Mouse (Mus musculus): ENCODE data around the gene Prune2. TPM values are rescaled to one million over a fixed set of nuclear protein-coding genes. Genes with fewer than 3 reads are reported as not detected.

Prune2 gene
- 1.5 and 1.8 TPM in 2 replicates for polyA plus RNA-seq (2015; fragmentation: Nextera tagmentation; extraction: Ambion mirVana)

DNA sequence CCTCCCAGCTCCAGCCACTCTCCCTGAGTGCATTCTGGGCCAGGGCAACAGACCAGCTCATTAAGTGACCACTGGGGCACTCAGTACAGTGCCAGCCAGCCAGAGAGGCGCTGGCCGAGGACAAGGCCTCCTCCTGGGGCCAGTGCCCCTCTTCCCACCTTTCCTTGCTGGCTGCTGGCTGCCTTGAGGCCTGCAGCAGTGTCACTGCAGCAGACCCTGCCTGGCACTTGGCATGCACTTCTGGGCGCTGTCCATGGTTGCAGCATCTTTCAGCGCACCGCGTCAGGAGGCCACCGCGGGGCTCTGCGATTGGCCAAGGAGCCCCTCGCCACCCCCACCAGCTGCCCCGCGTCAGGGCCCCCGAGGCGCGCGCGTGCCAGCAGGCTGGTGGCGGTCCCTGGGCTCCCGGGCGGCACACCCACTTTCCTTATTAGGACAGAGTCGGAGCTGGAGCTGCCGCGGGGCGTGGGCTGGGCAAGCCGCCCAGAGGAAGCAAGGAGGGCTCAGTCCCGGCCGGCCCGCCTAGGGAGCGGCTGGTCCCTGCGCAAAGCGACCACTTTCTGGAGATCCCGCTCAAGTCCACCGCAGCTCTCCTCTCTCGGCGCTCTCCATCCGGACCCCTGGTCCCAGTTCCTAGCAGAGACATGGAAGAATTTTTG lies at the start of gene Prune2:
TSS of gene Prune2 (plus strand) at position 506 of the 659 bp plus-strand sequence.
- no peak within 1 kb of the TSS for H3K27ac ChIP-seq
- H3K27me3 ChIP-seq, result peaks cover 56% of the 10 kb centered on the region
- ATAC-seq (ENCODE audit: low FRiP score, low read depth), result peak; percentile 94
- under 1% methylated on average over 36 of the region's 36 CpGs for WGBS
- H3K4me3 ChIP-seq, result peak within 1 kb of the TSS; percentile 42
- no peaks in the 10 kb centered on the region for H3K36me3 ChIP-seq
- peaks cover 15% of the 10 kb centered on the region for H3K4me1 ChIP-seq
- peak within 1 kb of the TSS; percentile 50; the same call in 1 of the 2 replicates for H3K9ac ChIP-seq
- H3K9me3 ChIP-seq, result no peaks in the 10 kb centered on the region
- H3K4me2 ChIP-seq (replicated peaks), result peak within 1 kb of the TSS; percentile 82

DNA sequence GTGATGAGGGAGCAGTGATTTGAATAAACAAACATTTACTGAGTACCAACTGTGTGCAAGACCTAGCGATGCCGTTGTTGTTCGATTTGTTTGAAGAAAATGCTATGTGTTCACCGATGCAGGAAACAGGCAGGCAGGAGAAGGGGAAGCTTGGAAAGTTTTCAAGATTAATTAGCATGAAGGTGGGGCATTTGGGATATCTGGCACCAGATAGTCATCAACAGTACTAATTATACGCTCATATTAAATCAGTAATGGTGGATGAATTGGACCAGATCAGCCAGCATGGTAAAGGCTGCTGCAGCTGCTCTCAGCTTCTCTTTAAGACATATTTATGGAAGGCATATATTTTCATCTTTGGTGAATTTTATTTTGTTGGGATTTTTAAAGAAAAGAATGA lies 44.4 kb upstream of the Prune2 start:
- Histone ChIP-seq H3K27me3 (no peaks in the 10 kb centered on the region), H3K9me3 (no peaks in the 10 kb centered on the region), H3K4me2 (replicated peaks) (no peak overlapping the region), H3K4me3 (no peak overlapping the region), H3K9ac (no peak overlapping the region), H3K27ac (no peak overlapping the region), H3K36me3 (no peaks in the 10 kb centered on the region), H3K4me1 (no peaks in the 10 kb centered on the region)
- no peak for ATAC-seq (ENCODE audit: low FRiP score, low read depth)
- WGBS, result 88% methylated on average over 5 of the region's 5 CpGs

GRCm38 (mm10) chr19:16924516-16924915 lies 31.4 kb upstream of the Prune2 start:
- Histone ChIP-seq H3K36me3 (no peaks in the 10 kb centered on the region), H3K4me1 (no peaks in the 10 kb centered on the region), H3K27me3 (no peaks in the 10 kb centered on the region), H3K4me2 (replicated peaks) (no peak overlapping the region), H3K27ac (no peak overlapping the region), H3K9me3 (no peaks in the 10 kb centered on the region), H3K4me3 (no peak overlapping the region), H3K9ac (no peak overlapping the region)
- ATAC-seq (ENCODE audit: low FRiP score, low read depth), result no peak
- WGBS, result 81% methylated on average over 4 of the region's 4 CpGs

DNA sequence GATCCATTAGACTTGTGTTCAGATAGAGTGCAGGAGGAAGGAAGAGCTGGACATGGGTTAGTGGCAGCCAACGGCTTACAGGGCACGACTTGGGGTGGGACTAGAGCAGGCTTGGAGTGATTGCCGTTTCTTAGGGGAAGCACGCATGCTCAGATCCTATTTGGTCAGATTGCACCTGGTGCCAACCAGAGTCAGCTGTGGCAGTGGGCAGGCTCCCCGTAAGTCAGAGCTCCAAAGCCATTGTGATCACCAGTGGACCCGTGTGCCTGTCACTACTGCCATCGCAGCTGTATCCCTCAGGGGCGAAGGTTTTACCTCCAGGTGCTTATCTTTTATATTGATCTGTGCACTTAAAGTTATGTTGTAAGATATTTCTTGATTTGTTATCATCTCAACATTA lies 21.3 kb upstream of the Prune2 start:
- H3K4me1 ChIP-seq, result no peaks in the 10 kb centered on the region
- H3K4me3 ChIP-seq, result no peak overlapping the region
- no peak overlapping the region for H3K9ac ChIP-seq
- ATAC-seq (ENCODE audit: low FRiP score, low read depth), result no peak
- H3K36me3 ChIP-seq, result no peaks in the 10 kb centered on the region
- no peak overlapping the region for H3K4me2 ChIP-seq (replicated peaks)
- no peaks in the 10 kb centered on the region for H3K27me3 ChIP-seq
- WGBS, result 79% methylated on average over 8 of the region's 8 CpGs
- no peaks in the 10 kb centered on the region for H3K9me3 ChIP-seq
- no peak overlapping the region for H3K27ac ChIP-seq

GRCm38 (mm10) chr19:16948794-16949313 lies 7.1 kb upstream of the Prune2 start:
- WGBS, result 87% methylated on average over 2 of the region's 2 CpGs
- H3K4me1 ChIP-seq, result no peaks in the 10 kb centered on the region
- no peaks in the 10 kb centered on the region for H3K9me3 ChIP-seq

GRCm38 (mm10) chr19:16949341-16949740 lies 6.6 kb upstream of the Prune2 start:
- WGBS, result 89% methylated on average over 2 of the region's 2 CpGs
- Histone ChIP-seq H3K27me3 (peaks cover 17% of the 10 kb centered on the region), H3K27ac (no peak overlapping the region), H3K4me2 (replicated peaks) (no peak overlapping the region), H3K4me3 (no peak overlapping the region), H3K4me1 (no peaks in the 10 kb centered on the region), H3K9me3 (no peaks in the 10 kb centered on the region), H3K9ac (no peak overlapping the region), H3K36me3 (no peaks in the 10 kb centered on the region)
- no peak for ATAC-seq (ENCODE audit: low FRiP score, low read depth)

More at GRCm38 (mm10) chr19:16948794-16949313, 7.1 kb upstream of the Prune2 start:
- H3K4me3 ChIP-seq, result no peak overlapping the region
- no peak for ATAC-seq (ENCODE audit: low FRiP score, low read depth)
- H3K27me3 ChIP-seq, result peaks cover 13% of the 10 kb centered on the region
- no peaks in the 10 kb centered on the region for H3K36me3 ChIP-seq
- no peak overlapping the region for H3K4me2 ChIP-seq (replicated peaks)
- H3K27ac ChIP-seq, result no peak overlapping the region
- no peak overlapping the region for H3K9ac ChIP-seq

GRCm38 (mm10) chr19:16950051-16950450 lies 5.9 kb upstream of the Prune2 start:
- Histone ChIP-seq H3K4me3 (no peak overlapping the region), H3K4me1 (no peaks in the 10 kb centered on the region), H3K9ac (no peak overlapping the region), H3K27me3 (peaks cover 20% of the 10 kb centered on the region), H3K36me3 (no peaks in the 10 kb centered on the region), H3K9me3 (no peaks in the 10 kb centered on the region), H3K27ac (no peak overlapping the region), H3K4me2 (replicated peaks) (no peak overlapping the region)
- WGBS, result 57% methylated on average over 9 of the region's 9 CpGs
- no peak for ATAC-seq (ENCODE audit: low FRiP score, low read depth)

DNA sequence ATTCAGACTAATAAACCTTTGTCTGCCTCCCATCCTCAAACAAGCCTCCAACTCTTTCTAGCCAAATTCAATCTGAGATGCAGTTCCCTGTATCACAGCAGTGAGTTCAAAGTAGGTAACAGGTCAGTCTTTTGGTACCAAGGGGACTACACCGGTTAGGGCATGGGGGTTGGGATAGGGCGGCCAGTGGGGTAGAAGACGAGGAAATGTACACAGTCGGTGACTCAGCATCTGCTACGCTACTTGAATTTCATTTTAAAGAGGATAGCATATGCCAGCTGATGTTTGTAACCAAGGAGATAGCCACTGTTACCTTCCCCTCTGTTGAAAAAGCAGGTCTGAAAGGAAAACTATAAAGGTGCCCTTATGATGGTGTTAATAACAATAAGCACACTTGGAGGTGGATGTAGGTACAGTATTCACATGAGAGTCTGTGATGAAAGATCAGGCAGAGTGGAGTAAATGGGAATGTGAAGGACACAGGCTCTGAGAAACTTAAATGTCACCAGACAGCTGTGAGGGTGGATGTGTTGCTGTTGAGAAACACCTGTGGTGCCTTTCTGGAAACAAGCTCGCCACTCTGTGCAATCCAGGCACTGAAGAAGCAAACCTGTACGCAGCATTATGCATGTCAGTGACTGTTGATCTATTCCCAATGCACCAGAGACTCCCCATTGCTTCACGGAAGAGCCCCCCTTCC lies 5.1 kb upstream of the Prune2 start:
- Histone ChIP-seq H3K4me2 (replicated peaks) (no peak overlapping the region), H3K4me1 (peaks cover 5% of the 10 kb centered on the region), H3K9me3 (no peaks in the 10 kb centered on the region), H3K27ac (no peak overlapping the region), H3K36me3 (no peaks in the 10 kb centered on the region), H3K4me3 (no peak overlapping the region), H3K27me3 (peaks cover 26% of the 10 kb centered on the region), H3K9ac (no peak overlapping the region)
- WGBS, result 86% methylated on average over 8 of the region's 8 CpGs
- no peak for ATAC-seq (ENCODE audit: low FRiP score, low read depth)

- H3K4me2 ChIP-seq (replicated peaks), result no peak overlapping the region
Measured at GRCm38 (mm10) chr19:16954736-16955135, 1.2 kb upstream of the Prune2 start.

DNA sequence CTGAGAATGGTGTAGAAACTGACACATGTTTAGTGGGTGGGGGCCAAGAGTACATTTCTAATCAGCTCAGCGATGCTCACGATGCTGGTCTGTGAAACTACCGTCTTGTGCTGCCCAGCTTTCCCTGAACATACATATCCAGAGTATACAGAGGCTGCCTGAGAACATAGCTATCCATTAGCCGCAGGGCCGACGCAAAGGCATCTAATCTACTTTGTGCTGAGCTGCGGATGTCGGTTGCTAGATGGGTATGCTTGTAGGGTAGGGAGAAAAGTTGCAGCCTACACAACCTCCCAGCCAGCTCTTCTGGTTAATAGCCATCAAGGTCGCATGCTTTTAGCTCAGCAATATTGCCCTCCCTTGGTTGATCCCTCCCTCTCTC lies 696 bp upstream of the Prune2 start:
- Histone ChIP-seq H3K4me3 (peak overlapping the region; percentile 42; the same call in 1 of the 2 replicates), H3K36me3 (no peaks in the 10 kb centered on the region), H3K9ac (no peak overlapping the region), H3K4me1 (peaks cover 15% of the 10 kb centered on the region), H3K27me3 (peaks cover 56% of the 10 kb centered on the region), H3K9me3 (no peaks in the 10 kb centered on the region), H3K27ac (no peak overlapping the region), H3K4me2 (replicated peaks) (peak overlapping the region; percentile 82)
- no peak for ATAC-seq (ENCODE audit: low FRiP score, low read depth)
- WGBS, result 64% methylated on average over 9 of the region's 9 CpGs

More at GRCm38 (mm10) chr19:16954736-16955135, 1.2 kb upstream of the Prune2 start:
- Histone ChIP-seq H3K4me3 (no peak overlapping the region), H3K4me1 (peaks cover 15% of the 10 kb centered on the region), H3K9ac (no peak overlapping the region), H3K9me3 (no peaks in the 10 kb centered on the region), H3K27me3 (peaks cover 55% of the 10 kb centered on the region), H3K27ac (no peak overlapping the region), H3K36me3 (no peaks in the 10 kb centered on the region)
- 68% methylated on average over 6 of the region's 6 CpGs for WGBS
- no peak for ATAC-seq (ENCODE audit: low FRiP score, low read depth)

GRCm38 (mm10) chr19:16956319-16956718 lies 401 bp downstream of the Prune2 start:
- H3K27ac ChIP-seq, result no peak overlapping the region
- H3K4me2 ChIP-seq (replicated peaks), result peak overlapping the region; percentile 82
- H3K9me3 ChIP-seq, result no peaks in the 10 kb centered on the region
- H3K36me3 ChIP-seq, result no peaks in the 10 kb centered on the region
- peaks cover 15% of the 10 kb centered on the region for H3K4me1 ChIP-seq
- H3K9ac ChIP-seq, result peak overlapping the region; percentile 50; the same call in 1 of the 2 replicates
- 2% methylated on average over 7 of the region's 7 CpGs for WGBS
- peaks cover 56% of the 10 kb centered on the region for H3K27me3 ChIP-seq
- peak overlapping the region; percentile 42 for H3K4me3 ChIP-seq
- ATAC-seq (ENCODE audit: low FRiP score, low read depth), result no peak

DNA sequence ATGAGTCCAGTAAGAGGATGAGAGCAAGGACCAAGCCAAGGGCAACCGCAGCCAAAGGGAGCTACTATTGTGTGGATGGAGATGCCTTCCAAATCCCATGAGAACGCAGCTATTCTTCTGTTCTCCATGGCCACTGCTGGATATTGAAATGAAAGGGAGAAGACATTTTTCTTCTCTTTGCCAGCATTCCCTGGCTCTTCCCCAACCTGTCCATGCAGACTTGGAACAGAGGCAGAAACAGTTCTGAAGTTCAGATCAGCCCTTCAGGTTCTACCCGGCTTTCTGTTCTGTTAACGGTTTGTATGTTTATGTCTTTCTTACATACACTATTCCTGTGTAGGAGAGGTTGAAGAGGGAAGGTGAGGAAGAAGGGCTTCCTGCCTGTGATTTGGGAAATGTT lies 3.1 kb downstream of the Prune2 start:
- H3K27me3 ChIP-seq, result peaks cover 42% of the 10 kb centered on the region
- no peak for ATAC-seq (ENCODE audit: low FRiP score, low read depth)
- no peaks in the 10 kb centered on the region for H3K9me3 ChIP-seq
- no peak overlapping the region for H3K9ac ChIP-seq
- H3K27ac ChIP-seq, result no peak overlapping the region
- H3K4me1 ChIP-seq, result peaks cover 15% of the 10 kb centered on the region
- H3K4me2 ChIP-seq (replicated peaks), result no peak overlapping the region
- WGBS, result 88% methylated on average over 4 of the region's 4 CpGs
- H3K36me3 ChIP-seq, result no peaks in the 10 kb centered on the region
- no peak overlapping the region for H3K4me3 ChIP-seq
